Mouse (Mus musculus) megakaryocyte-erythroid progenitor cell, adult 5 weeks (primary cell): Measurements from ENCODE around the gene Prss30. TPM values are rescaled to one million over a fixed set of nuclear protein-coding genes. Genes with fewer than 3 reads are reported as not detected.

Experiments used
- polyA plus RNA-seq: library from polyadenylated mRNA; stranded (reverse); fragments of >175 nt; gene quantifications from 2 replicates; pipeline ENCODE4 v1.2.3, GENCODE M21; 2012

Prss30 gene
- polyA plus RNA-seq, result 0.25 and 0.40 TPM in 2 replicates

GRCm38 (mm10) chr17:23980297-23980909, at the start of gene Prss30:
Prss30 (minus strand) TSS chr17:23980566.

GRCm38 (mm10) chr17:23997901-23998300, 17.5 kb upstream of the Prss30 start, which contains the start of gene Prss22:
Prss22 (minus strand) TSS chr17:23998100.

GRCm38 (mm10) chr17:23955174-23955573, 25.2 kb downstream of the Prss30 start, which contains the start of gene Sbpl:
Sbpl (minus strand) TSS chr17:23955274.

GRCm38 (mm10) chr17:23941372-23941771, 39.0 kb downstream of the Prss30 start, which contains the start of gene Sbp:
Sbp (plus strand) TSS chr17:23941672.

Other genes starting within 250 kb of the Prss30 start
- 6.6 and 11.9 TPM in 2 replicates for gene Paqr4, start 239.7 kb downstream of the Prss30 start, polyA plus RNA-seq
- 0.10 and 0.19 TPM in 2 replicates for gene Kremen2, start 234.7 kb downstream of the Prss30 start, polyA plus RNA-seq
- gene Flywch1, start 209.0 kb downstream of the Prss30 start, polyA plus RNA-seq, result 48.3 and 66.6 TPM in 2 replicates
- gene Flywch2, start 194.5 kb downstream of the Prss30 start, polyA plus RNA-seq, result 13.9 and 18.9 TPM in 2 replicates
- gene Srrm2, start 190.0 kb downstream of the Prss30 start, polyA plus RNA-seq, result 226 and 408 TPM in 2 replicates
- 607 and 611 TPM in 2 replicates for gene Elob, start 151.4 kb downstream of the Prss30 start, polyA plus RNA-seq
- gene Prss33, start 144.5 kb downstream of the Prss30 start, polyA plus RNA-seq, result not detected in 2 replicates
- gene Prss32, start 136.7 kb downstream of the Prss30 start, polyA plus RNA-seq, result not detected in 2 replicates
- not detected in 2 replicates for gene Prss41, start 136.4 kb downstream of the Prss30 start, polyA plus RNA-seq
- not detected in 2 replicates for gene Prss21, start 112.5 kb downstream of the Prss30 start, polyA plus RNA-seq
- not detected in 2 replicates for gene Dcpp1, start 99.7 kb downstream of the Prss30 start, polyA plus RNA-seq
- gene Dcpp2, start 99.7 kb downstream of the Prss30 start, polyA plus RNA-seq, result not detected in 2 replicates
- not detected in 2 replicates for gene Dcpp3, start 63.1 kb downstream of the Prss30 start, polyA plus RNA-seq
- not detected in 2 replicates for gene Sbp, start 38.9 kb downstream of the Prss30 start, polyA plus RNA-seq
- not detected in 2 replicates for gene Sbpl, start 25.3 kb downstream of the Prss30 start, polyA plus RNA-seq
- gene Prss22, start 17.5 kb upstream of the Prss30 start, polyA plus RNA-seq, result 0.04 TPM in 1 of 2 replicates, not detected in the other
- not detected in 2 replicates for gene Prss27, start 57.6 kb upstream of the Prss30 start, polyA plus RNA-seq
- 11.5 and 14.5 TPM in 2 replicates for gene Kctd5, start 92.9 kb upstream of the Prss30 start, polyA plus RNA-seq
- 31.7 and 42.0 TPM in 2 replicates for gene Pdpk1, start 170.4 kb upstream of the Prss30 start, polyA plus RNA-seq
- gene Amdhd2, start 183.2 kb upstream of the Prss30 start, polyA plus RNA-seq, result 177 and 199 TPM in 2 replicates
- gene Atp6v0c, start 189.1 kb upstream of the Prss30 start, polyA plus RNA-seq, result 505 and 717 TPM in 2 replicates
- gene Tbc1d24, start 225.0 kb upstream of the Prss30 start, polyA plus RNA-seq, result 1.9 and 4.0 TPM in 2 replicates
- 0.39 and 0.79 TPM in 2 replicates for gene Ntn3, start 229.0 kb upstream of the Prss30 start, polyA plus RNA-seq
- gene Tedc2, start 240.3 kb upstream of the Prss30 start, polyA plus RNA-seq, result 19.0 and 19.6 TPM in 2 replicates